Mouse (Mus musculus): Measurements from ENCODE around the gene Cdk17. TPM values are rescaled to one million over a fixed set of nuclear protein-coding genes. Genes with fewer than 3 reads are reported as not detected.

The Cdk17 gene
- polyA plus RNA-seq, 1 experiment: 4.3 TPM

DNA sequence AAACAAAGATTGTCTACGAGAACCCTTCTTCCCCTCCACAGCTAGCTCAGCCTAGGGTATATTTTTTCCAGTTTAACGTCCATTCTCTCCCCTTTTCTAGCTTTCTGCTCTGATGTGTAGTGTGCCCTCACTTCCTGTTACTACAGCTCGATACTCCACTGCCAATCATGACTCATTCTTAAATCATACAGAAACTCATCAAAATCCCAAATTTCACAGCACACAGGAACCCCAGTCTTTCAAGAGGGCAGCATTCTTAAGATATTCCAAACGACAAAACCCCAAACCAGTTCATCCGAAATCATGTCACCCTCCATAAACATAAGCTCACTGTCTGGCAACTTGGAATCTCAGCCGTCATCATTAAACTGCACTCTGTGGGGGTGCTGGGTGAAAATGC is 145.3 kb downstream of the Cdk17 start:
- Histone ChIP-seq H3K27me3 (ENCODE audit: control insufficient read depth, insufficient read depth, low read length) (peaks cover 12% of the 10 kb centered on the region), H3K36me3 (ENCODE audit: control insufficient read depth, insufficient read depth, low read length) (no peaks in the 10 kb centered on the region), H3K4me3 (ENCODE audit: low read depth, low read length) (no peak overlapping the region), H3K27ac (ENCODE audit: insufficient read depth, low read depth, low read length) (no peak overlapping the region; the same call in 1 of the 2 replicates), H3K4me1 (ENCODE audit: control insufficient read depth, insufficient read depth, insufficient read length, low read length) (peaks cover 2% of the 10 kb centered on the region; the same call in 1 of the 2 replicates)
- WGBS: 55% methylated on average over 6 of the region's 6 CpGs
- no peak for TF ChIP-seq POLR2A (IDR thresholded peaks at IDR 0.05; ENCODE audit: low read depth, low read length)
- no peak for TF ChIP-seq CTCF (IDR thresholded peaks at IDR 0.05; ENCODE audit: extremely low read depth, insufficient read length, insufficient replicate concordance, low read depth, low read length)

GRCm38 (mm10) chr10:93306367-93306766 is 145.7 kb downstream of the Cdk17 start:
- Histone ChIP-seq H3K4me3 (ENCODE audit: low read depth, low read length) (no peak overlapping the region), H3K36me3 (ENCODE audit: control insufficient read depth, insufficient read depth, low read length) (no peaks in the 10 kb centered on the region), H3K4me1 (ENCODE audit: control insufficient read depth, insufficient read depth, insufficient read length, low read length) (peaks cover 2% of the 10 kb centered on the region; the same call in 1 of the 2 replicates), H3K27me3 (ENCODE audit: control insufficient read depth, insufficient read depth, low read length) (peaks cover 17% of the 10 kb centered on the region), H3K27ac (ENCODE audit: insufficient read depth, low read depth, low read length) (no peak overlapping the region)
- WGBS: 79% methylated on average over 11 of the region's 11 CpGs
- TF ChIP-seq CTCF (IDR thresholded peaks at IDR 0.05; ENCODE audit: extremely low read depth, insufficient read length, insufficient replicate concordance, low read depth, low read length): no peak
- TF ChIP-seq POLR2A (IDR thresholded peaks at IDR 0.05; ENCODE audit: low read depth, low read length): no peak

- Histone ChIP-seq H3K27me3 (ENCODE audit: control insufficient read depth, insufficient read depth, low read length) (peaks cover 21% of the 10 kb centered on the region), H3K4me1 (ENCODE audit: control insufficient read depth, insufficient read depth, insufficient read length, low read length) (peaks cover 2% of the 10 kb centered on the region; the same call in 1 of the 2 replicates), H3K36me3 (ENCODE audit: control insufficient read depth, insufficient read depth, low read length) (no peaks in the 10 kb centered on the region), H3K4me3 (ENCODE audit: low read depth, low read length) (peak overlapping the region; percentile 94), H3K27ac (ENCODE audit: insufficient read depth, low read depth, low read length) (peak overlapping the region; percentile 67)
- TF ChIP-seq CTCF (IDR thresholded peaks at IDR 0.05; ENCODE audit: extremely low read depth, insufficient read length, insufficient replicate concordance, low read depth, low read length): no peak
- WGBS: 1% methylated on average over 20 of the region's 23 CpGs
These were observed 148.7 kb downstream of the Cdk17 start for GRCm38 (mm10) chr10:93309131-93309933.

GRCm38 (mm10) chr10:93309934-93310621 is 149.4 kb downstream of the Cdk17 start:
- peaks cover 2% of the 10 kb centered on the region; the same call in 1 of the 2 replicates for H3K4me1 ChIP-seq (ENCODE audit: control insufficient read depth, insufficient read depth, insufficient read length, low read length)
- H3K4me3 ChIP-seq (ENCODE audit: low read depth, low read length): peak overlapping the region; percentile 94
- no peak for TF ChIP-seq POLR2A (IDR thresholded peaks at IDR 0.05; ENCODE audit: low read depth, low read length)
- no peak for TF ChIP-seq CTCF (IDR thresholded peaks at IDR 0.05; ENCODE audit: extremely low read depth, insufficient read length, insufficient replicate concordance, low read depth, low read length)
- peaks cover 21% of the 10 kb centered on the region for H3K27me3 ChIP-seq (ENCODE audit: control insufficient read depth, insufficient read depth, low read length)
- 1% methylated on average over 43 of the region's 43 CpGs for WGBS
- no peaks in the 10 kb centered on the region for H3K36me3 ChIP-seq (ENCODE audit: control insufficient read depth, insufficient read depth, low read length)
- H3K27ac ChIP-seq (ENCODE audit: insufficient read depth, low read depth, low read length): peak overlapping the region; percentile 67

DNA sequence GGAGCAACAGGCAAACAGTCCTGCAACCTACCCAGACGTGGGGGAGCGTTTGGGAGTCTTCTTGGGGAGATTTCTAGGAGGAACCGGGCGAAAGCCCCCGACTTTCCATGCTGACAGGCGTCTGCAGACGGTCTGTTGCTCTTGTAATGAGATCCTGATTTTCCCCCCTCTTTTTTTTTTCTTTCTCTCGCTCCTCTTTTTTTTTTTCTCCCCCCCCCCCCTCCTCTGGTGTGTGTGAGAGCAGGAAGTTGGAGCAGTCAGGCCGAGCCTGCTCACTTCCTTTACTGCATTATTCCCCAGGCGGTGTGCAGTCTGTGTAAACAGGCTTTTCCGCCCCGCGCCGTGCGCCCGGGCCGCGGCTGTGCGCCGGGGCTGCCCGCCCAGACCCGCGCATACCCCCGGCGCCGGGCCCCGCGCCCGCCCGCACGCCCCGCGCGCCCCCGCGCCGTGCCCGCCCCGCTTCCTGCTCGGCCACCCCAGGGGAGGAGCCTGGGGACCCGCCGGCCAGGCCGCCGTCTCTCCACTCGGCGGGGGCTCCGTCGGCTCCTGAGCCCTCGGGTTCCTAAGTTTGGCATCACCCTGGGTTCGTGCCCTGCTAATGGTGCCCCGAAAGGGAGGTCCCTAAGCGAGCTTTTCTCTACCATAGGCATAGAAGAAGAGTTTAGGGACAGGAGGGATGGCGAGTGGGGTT is 150.2 kb downstream of the Cdk17 start, which contains the start of gene Elk3:
Gene Elk3 (minus strand): TSS at position 415 of the 691 bp plus-strand sequence.
- H3K27ac ChIP-seq (ENCODE audit: insufficient read depth, low read depth, low read length): peak within 1 kb of the TSS; percentile 67
- under 1% methylated on average over 45 of the region's 53 CpGs for WGBS
- peaks cover 21% of the 10 kb centered on the region for H3K27me3 ChIP-seq (ENCODE audit: control insufficient read depth, insufficient read depth, low read length)
- TF ChIP-seq POLR2A (IDR thresholded peaks at IDR 0.05; ENCODE audit: low read depth, low read length): no peak
- no peak for TF ChIP-seq CTCF (IDR thresholded peaks at IDR 0.05; ENCODE audit: extremely low read depth, insufficient read length, insufficient replicate concordance, low read depth, low read length)
- H3K4me3 ChIP-seq (ENCODE audit: low read depth, low read length): peak within 1 kb of the TSS; percentile 94
- peaks cover 2% of the 10 kb centered on the region; the same call in 1 of the 2 replicates for H3K4me1 ChIP-seq (ENCODE audit: control insufficient read depth, insufficient read depth, insufficient read length, low read length)
- H3K36me3 ChIP-seq (ENCODE audit: control insufficient read depth, insufficient read depth, low read length): no peaks in the 10 kb centered on the region

DNA sequence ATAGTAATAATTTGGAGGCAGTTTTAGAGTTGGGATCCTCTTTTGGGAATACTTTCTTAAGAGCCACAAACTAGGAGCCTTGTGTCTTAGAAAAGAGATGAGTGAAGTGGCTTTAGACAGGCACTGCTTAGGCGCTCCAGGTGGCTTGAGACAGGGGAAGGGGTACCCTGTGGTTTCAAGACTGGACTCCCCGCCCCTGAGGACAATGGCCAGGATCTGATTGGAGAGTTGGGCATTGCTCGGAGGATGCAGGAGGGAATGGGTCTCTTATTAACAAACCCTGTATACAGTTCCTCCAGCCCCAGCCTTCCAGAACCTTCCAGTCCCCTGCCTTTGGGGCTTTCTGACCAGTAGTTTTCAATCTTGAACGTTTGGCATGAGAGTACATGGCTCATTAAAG is 150.9 kb downstream of the Cdk17 start:
- WGBS: 18% methylated on average over 4 of the region's 4 CpGs
- Histone ChIP-seq H3K4me3 (ENCODE audit: low read depth, low read length) (no peak overlapping the region), H3K27ac (ENCODE audit: insufficient read depth, low read depth, low read length) (no peak overlapping the region), H3K36me3 (ENCODE audit: control insufficient read depth, insufficient read depth, low read length) (no peaks in the 10 kb centered on the region), H3K4me1 (ENCODE audit: control insufficient read depth, insufficient read depth, insufficient read length, low read length) (peaks cover 2% of the 10 kb centered on the region; the same call in 1 of the 2 replicates), H3K27me3 (ENCODE audit: control insufficient read depth, insufficient read depth, low read length) (peaks cover 21% of the 10 kb centered on the region)
- TF ChIP-seq CTCF (IDR thresholded peaks at IDR 0.05; ENCODE audit: extremely low read depth, insufficient read length, insufficient replicate concordance, low read depth, low read length): no peak
- TF ChIP-seq POLR2A (IDR thresholded peaks at IDR 0.05; ENCODE audit: low read depth, low read length): no peak

Other genes with a start within 250 kb of the Cdk17 start
- 0.13 TPM in 1 of 2 replicates, not detected in the other for gene Cfap54, start 79.3 kb upstream of the Cdk17 start, polyA plus RNA-seq (2012; rRNA removed)
- 9.8 and 10.8 TPM in 2 replicates for gene Elk3, start 150.3 kb downstream of the Cdk17 start, polyA plus RNA-seq (2012; rRNA removed)

Data from small intestine, adult 2 months (tissue).